Mouse (Mus musculus): ENCODE data around the gene Dyx1c1.

The Dyx1c1 gene

GRCm38 (mm10) chr9:72974734-72975133, 16.1 kb downstream of the Dyx1c1 start:
- DNase-seq (ENCODE audit: low spot score), result no peak

- no peak for DNase-seq (ENCODE audit: low spot score)
These were observed 16.7 kb downstream of the Dyx1c1 start for GRCm38 (mm10) chr9:72975242-72975641.

GRCm38 (mm10) chr9:72983066-72983465, 24.5 kb downstream of the Dyx1c1 start:
- DNase-seq (ENCODE audit: low spot score), result no peak

- DNase-seq (ENCODE audit: low spot score), result peak; percentile 98
These were observed 26.9 kb downstream of the Dyx1c1 start, which contains the start of the genes Ccpg1os and Ccpg1 for GRCm38 (mm10) chr9:72985250-72986220. Ccpg1os (minus strand) TSS chr9:72985382. Ccpg1 (plus strand) TSS chr9:72985429.

GRCm38 (mm10) chr9:72987703-72988102, 29.1 kb downstream of the Dyx1c1 start:
- DNase-seq (ENCODE audit: low spot score), result no peak

GRCm38 (mm10) chr9:72988706-72989105, 30.1 kb downstream of the Dyx1c1 start:
- DNase-seq (ENCODE audit: low spot score), result no peak

GRCm38 (mm10) chr9:72991420-72991819, 32.8 kb downstream of the Dyx1c1 start:
- no peak for DNase-seq (ENCODE audit: low spot score)

GRCm38 (mm10) chr9:72992576-72992975, 34.0 kb downstream of the Dyx1c1 start:
- DNase-seq (ENCODE audit: low spot score), result no peak

- DNase-seq (ENCODE audit: low spot score), result no peak
These were observed 37.6 kb downstream of the Dyx1c1 start for GRCm38 (mm10) chr9:72996167-72996566.

- DNase-seq (ENCODE audit: low spot score), result no peak
These were observed 38.2 kb downstream of the Dyx1c1 start for GRCm38 (mm10) chr9:72996806-72997205.

GRCm38 (mm10) chr9:73000487-73000886, 41.9 kb downstream of the Dyx1c1 start:
- DNase-seq (ENCODE audit: low spot score), result no peak

- no peak for DNase-seq (ENCODE audit: low spot score)
These were observed 42.9 kb downstream of the Dyx1c1 start for GRCm38 (mm10) chr9:73001314-73002011.

GRCm38 (mm10) chr9:73002177-73002576, 43.6 kb downstream of the Dyx1c1 start:
- no peak for DNase-seq (ENCODE audit: low spot score)

GRCm38 (mm10) chr9:73004076-73004475, 45.5 kb downstream of the Dyx1c1 start:
- DNase-seq (ENCODE audit: low spot score), result peak; percentile 58

GRCm38 (mm10) chr9:73005106-73005505, 46.5 kb downstream of the Dyx1c1 start:
- DNase-seq (ENCODE audit: low spot score), result no peak

- no peak for DNase-seq (ENCODE audit: low spot score)
These were observed 47.6 kb downstream of the Dyx1c1 start for GRCm38 (mm10) chr9:73006175-73006574.

GRCm38 (mm10) chr9:73008384-73008783, 49.8 kb downstream of the Dyx1c1 start:
- no peak for DNase-seq (ENCODE audit: low spot score)

GRCm38 (mm10) chr9:73012629-73013028, 54.0 kb downstream of the Dyx1c1 start:
- no peak for DNase-seq (ENCODE audit: low spot score)

GRCm38 (mm10) chr9:73014724-73015123, 56.1 kb downstream of the Dyx1c1 start:
- no peak for DNase-seq (ENCODE audit: low spot score)

- DNase-seq (ENCODE audit: low spot score), result peak; percentile 70
These were observed 61.3 kb downstream of the Dyx1c1 start for GRCm38 (mm10) chr9:73019841-73020240.

GRCm38 (mm10) chr9:73020566-73021097, 62.0 kb downstream of the Dyx1c1 start:
- peak; percentile 45 for DNase-seq (ENCODE audit: low spot score)
